Mouse (Mus musculus): ENCODE data around the gene Bcl2l13.
"Not testable (repeated sequence)": the region's sequence is repeated elsewhere in the genome, so short reads cannot be mapped to it uniquely, and the experiment has no call there.

Gene Bcl2l13

DNA sequence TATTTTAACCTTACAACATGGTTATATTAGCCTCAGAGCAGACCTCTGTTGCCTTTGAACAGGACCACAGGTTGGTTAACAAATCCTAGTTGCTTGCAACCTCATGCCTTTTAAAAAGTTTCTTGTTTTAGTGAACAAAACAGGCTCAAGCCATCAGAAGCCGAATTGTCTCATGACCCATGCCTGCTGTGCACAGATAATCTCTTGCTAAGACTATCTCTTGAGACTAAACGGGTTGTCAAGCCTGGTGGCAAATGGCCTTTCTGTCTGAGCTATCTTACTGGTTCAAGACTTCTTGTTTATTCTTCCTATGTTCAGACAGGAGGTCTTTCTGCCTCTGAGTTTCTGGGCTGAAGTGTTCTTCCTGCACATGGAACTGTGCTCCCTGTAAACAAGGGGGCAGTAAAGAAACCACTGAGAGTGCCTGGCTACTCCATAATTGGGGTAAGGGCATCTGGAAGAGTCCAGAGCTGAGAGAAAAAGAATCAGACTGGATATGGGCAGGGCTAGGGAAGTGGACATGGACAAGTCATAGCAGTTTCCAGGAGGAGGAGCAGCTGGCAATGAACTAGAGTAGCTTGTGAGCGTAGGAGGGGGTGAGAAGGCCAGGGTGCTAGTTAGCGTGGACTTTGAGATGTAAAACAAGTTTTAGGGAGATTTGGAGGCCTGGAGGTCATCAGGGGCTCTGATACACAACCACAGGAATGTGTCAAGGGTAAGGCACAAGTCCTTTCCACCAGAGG lies 5.0 kb upstream of the Bcl2l13 start:
- no peak for DNase-seq (ENCODE audit: extremely low spot score)

DNA sequence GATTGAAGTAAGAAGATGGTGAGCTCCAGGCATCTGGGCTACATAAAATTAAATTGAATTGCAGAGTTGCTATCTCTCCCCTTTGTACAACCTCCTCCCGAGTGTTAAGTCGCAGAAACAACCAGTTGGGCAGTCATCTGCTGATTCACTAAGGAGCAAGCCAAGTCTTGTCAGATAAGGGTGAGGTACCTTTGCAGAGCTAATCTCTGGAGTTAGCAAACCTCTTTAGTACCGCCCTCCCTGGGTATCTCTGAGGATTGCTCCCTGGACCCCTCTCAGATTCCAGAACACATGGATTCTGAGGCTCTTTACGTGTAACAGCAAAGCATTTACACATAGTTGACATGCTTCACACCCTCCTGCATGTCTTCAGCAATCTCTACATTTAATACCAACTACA lies 3.9 kb upstream of the Bcl2l13 start:
- no peak for DNase-seq (ENCODE audit: extremely low spot score)

DNA sequence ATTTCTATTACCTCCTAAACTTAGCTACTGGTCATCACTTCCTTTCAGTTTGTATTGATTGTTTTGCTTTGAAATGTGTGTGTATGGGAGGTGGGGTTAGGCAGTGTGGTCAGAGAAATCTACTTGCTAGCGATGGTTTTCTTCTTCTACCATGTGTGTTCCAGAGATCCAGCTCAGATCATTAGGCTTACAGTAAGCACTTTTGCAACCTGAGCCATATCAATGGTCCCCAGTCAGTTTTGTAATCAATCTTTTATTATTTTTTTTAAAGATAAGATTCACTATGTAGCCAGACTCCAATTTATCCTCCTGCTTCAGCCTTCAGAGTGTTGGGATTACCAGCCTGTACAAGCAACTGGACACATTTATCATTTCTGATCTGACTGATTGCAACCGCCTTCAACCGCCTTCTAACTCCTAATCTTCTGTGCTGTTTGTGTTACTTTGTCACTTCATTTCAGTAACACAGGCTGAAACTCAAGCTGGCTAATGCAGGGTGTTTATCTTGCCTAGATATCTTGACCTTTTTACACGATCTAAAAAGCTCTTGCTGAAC lies 1.2 kb upstream of the Bcl2l13 start:
- DNase-seq (ENCODE audit: extremely low spot score) = no peak

DNA sequence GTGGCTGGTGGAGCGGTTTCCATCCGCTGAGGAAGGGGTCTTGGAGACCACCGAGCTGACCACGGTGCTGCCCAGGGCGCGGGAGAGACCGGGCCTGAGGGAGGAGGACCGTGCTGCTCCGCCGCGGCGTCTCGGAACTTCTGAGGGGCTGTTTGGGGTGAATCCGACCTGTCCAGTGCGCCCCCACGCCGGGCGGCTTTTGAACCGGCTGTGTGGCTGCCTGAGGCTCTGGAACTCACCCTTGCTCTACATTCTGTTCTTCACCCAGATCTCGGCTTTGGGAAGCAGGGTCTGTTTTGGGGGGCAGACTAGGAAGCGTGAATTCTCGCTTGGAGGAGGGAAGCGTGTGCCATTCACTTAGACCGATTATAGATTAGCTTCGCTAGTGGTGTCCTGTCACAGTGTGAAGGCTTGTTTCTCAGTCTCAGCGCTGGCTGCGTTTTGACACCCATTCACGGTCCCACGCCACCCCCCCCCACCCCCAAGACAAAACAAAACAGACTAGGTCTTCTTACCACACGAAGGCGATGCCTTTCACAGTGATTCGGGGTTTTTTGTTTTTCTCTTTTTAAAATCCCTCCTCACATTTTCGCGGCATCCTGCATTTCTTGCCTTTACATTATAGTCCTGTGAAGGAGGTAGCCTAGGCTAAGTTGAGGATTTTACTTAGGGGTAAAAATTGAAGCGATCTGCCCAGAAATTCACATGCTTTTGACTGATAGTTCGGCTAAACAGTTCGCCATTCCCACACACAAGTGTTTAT lies 558 bp downstream of the Bcl2l13 start:
- DNase-seq (ENCODE audit: extremely low spot score) = no peak

DNA sequence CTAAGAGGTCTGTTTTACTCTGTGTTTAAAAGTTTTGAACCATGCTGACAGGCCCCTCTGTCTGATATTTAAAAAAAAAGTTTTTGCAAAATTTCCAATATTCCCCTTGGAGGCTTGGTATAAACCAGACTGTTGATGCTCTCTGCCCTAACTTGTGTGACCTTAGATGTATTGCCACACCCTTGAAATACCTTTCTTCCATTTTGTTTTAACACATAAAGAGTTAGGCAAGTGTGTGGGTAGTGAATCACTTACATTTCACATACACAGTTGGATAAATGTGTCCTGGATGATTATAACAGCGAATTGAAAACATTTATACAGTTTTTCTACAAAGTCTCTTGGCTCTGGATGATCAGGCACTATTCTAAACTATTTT lies 1.1 kb downstream of the Bcl2l13 start:
- no peak for DNase-seq (ENCODE audit: extremely low spot score)

DNA sequence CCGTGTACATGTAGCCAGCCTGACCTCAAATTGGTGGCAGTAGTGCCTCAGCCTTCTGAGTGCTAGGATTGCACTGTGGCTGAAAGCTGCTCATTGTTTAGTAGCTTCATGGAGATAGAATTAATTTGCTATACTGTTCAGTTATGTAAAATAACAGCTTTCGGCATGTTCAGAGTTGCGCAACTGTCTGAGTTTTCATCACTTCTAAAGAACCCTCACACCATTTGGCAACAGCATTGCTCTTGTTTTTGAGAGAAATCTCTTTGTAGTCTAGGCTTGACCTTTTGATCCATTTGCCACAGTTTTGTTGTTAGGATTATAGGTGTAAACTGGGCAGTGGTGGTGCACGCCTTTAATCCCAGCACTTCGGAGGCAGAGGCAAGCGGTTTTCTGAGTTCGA lies 4.2 kb downstream of the Bcl2l13 start:
- no peak for DNase-seq (ENCODE audit: extremely low spot score)

DNA sequence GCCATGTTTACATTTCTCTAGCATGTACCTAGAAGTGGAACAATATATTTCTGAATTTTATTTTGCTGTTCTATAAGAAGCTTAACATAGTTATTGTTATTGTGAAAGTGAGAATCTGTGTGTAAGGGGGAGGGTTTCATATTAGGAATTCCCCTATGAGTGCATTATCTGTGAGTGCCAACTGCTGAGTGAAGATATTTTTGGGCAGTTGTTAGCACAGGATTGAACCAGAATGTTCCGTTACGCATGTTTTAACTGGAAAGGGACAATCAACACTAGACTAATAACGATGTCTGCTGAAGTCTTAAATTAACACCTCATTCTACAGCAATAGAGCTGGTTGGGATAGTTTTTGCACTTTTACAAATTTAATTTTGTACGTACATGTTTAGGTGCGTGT lies 5.7 kb downstream of the Bcl2l13 start:
- DNase-seq (ENCODE audit: extremely low spot score) = no peak

DNA sequence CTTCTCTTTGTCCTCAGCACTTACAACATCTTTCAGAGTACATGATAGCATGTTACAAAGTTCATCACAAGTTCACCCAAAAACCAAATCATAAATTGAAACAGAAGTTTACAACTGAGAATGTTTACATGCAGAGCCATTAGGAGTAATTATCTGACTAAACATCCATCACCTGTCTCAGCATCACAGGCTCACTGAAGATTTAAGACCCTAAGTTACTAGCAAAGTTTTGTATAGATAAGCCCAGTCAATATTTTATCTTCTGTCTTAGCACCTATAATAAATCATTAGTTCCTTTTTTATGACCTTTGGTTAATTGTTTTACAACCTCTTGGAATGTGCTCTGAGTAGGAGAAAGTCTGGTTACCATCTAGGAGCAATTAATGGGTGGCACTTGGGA lies 14.7 kb downstream of the Bcl2l13 start:
- not testable (repeated sequence) for DNase-seq (ENCODE audit: extremely low spot score)

DNA sequence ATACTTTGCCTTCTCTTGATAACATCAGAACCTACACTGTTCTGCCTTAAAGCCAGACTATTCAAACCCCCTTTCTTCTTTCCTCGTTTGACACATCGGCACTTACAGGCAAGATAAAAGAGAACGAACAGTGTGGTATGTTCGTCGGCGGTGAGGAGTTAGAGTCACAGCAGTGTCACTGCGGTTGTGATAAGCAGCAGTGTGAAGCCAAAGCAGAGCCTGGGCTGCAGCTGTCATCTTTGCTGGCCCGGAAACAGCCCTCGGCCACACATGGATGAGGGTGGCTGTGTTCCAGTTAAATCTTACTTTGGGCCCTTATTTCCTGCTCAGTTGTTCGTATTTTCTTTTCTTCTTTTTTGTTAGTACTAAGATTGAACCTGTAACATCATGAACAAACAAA lies 18.4 kb downstream of the Bcl2l13 start:
- DNase-seq (ENCODE audit: extremely low spot score) = no peak

DNA sequence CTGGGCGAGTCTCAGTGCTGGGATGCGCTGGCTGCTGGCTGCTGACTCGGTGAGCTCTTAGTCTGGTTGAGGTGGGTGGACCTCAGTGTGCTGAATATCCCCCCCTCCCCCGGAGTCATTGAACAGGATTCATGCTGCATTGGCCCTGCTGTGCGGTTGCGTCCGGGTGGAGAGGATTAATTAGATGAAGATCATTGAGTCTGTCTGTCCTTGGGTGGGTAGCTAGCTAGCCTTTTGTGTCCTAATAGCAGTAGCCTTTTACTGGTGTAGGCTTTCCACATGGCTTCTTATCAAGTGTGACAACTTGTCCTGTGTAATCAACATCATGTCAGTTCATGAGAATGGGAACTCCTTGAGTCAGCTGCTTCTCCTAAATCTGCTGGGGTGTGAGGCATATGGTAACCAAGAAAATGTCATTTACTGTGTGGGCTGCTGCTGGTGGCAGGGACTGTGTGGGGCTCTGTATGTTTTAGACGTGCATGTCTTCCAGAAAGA lies 22.3 kb downstream of the Bcl2l13 start:
- no peak for DNase-seq (ENCODE audit: extremely low spot score)

DNA sequence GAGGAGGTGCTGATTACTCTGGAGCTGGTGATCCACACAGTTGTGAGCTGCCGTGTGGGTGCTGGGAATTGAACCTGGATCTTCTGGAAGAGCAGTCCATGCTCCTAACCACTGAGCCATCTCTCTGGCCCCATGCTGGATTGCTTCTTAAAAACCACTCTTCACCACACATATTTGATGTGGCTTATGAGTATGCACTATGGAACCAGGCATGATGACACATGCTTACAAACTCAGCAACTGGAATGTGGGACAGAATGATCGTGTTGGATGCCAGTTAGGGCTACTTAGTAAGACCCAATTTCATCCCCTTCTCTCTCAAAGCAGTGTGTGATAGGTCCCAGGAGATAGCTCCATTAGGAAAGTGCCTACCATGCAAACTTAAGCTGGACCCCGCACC lies 24.1 kb downstream of the Bcl2l13 start:
- no peak for DNase-seq (ENCODE audit: extremely low spot score)

DNA sequence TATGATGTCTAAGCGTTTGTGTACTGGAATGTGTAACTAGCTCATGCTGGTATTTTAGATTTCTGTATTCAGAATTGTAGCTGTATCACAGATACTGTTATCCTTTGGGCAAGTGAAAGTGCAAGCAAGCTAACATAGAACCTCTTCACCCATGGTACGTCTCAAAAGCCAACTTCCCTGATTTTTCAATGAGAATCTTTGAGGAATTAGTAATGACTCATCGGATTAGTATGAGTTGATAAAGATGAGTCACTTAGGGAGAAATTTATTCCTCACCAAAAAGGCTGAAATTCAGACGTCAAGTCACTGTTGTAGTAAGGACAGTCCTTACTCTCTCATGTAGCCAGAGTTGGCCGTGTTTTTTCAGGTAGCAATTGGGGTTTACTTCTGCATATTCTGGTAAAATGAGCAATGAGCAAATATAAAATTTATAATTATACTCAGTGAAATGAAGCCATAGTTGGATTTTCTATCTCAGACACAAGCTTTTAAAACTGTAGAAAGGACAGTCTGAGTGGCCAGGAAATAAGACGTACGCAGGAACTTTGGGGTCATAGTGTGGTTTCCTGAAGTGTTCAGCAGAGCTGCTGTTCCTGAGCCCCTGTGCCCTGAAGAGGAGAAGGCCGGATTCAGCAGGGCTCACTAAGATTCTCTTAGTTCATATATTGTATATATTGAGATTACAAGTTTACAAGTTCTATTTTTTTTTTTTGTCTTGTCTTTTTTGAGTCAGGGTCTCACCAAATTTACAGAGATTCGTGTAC lies 30.2 kb downstream of the Bcl2l13 start:
- DNase-seq (ENCODE audit: extremely low spot score) = no peak

DNA sequence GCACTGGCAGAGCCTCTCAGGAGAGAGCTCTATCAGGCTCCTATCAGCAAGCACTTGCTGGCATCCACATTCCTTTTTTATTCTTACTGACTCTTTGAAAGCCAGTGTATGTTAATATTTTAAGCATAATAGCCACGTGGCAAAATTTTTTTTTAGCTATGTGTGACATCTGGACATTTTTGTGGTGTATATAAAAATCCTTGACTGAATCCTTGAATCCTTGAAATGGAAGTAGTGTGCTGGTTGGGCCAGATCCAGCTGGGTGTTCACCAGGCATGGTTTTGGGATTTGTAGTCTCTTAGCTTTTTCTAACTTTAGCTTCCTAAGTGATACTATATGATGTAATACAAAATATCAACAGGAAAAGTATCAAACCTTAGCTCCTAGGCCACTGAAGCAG lies 32.8 kb downstream of the Bcl2l13 start:
- DNase-seq (ENCODE audit: extremely low spot score) = no peak

DNA sequence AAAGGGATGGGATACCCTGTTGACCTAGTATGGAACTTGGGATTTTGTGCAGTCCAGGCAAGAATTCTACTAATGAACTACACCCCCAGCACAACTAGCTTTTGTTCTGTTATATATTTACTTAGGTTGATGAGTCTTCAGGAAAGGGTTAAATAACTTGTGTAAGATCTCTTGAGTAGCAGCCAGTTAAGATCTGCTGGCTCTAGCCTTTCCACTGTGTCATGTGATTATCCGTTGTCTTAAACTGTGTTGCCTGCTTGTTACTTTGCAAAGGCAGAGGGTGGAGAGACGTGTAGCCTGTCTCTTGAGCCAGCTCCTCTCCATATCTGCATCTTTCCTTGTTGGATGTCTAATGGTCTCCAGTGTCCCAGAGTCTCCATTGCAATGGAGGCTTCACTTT lies 35.3 kb downstream of the Bcl2l13 start:
- DNase-seq (ENCODE audit: extremely low spot score) = no peak

DNA sequence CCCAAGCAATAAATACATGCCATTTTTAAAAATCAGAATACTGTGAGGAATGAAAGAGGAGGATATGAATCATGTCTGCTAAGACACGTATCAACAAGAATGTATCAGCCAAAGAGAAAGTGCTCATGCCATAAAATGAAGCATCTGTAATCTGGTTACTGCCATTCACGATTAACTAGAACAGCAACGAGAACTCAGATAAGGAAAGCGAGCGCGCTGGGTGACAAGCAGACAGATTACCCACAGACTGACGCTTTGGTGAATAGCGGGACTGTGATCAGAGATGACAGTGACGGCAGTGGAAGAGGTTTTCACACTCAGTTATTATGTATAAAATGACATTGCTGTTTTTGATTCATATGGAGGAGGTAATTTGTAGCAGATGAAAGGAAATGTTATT lies 37.9 kb downstream of the Bcl2l13 start:
- no peak for DNase-seq (ENCODE audit: extremely low spot score)

DNA sequence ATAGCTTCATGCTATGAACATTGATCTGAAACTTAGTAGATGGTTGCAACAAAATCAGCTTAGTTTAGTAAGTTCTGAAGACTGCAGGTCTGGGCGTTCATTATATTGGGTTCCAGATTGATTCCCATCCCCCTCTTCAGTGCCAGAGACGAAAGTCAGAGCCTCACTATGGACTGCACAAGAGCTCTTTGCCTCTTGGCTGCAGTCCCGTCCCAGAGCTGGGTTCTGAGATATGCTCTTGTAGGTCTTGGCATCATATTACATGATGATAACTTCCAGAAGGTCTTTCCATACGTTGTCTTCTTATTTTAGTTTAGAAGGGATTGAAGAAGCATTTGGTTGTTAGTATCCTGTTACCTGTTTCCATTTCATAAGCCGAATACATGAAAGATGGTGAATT lies 43.0 kb downstream of the Bcl2l13 start:
- DNase-seq (ENCODE audit: extremely low spot score) = no peak

DNA sequence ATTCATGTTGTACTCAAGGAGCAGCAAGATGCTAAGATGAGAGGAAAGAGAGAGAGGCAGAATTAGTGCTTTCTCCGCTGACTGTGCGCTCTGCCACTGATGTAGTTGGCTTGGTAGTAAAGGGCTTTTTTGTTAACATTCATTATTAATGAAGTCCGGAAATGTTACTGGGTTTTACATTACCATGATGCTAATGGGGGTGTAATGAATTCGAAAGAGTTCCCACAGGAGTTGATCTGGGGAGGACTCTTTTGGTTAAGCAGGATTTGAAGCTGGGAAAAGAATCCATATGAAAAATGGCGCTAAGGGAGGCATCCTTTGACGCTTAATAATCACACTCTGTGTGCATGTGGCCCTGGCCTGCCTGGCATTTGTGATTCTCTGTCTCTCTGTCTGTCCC lies 48.4 kb downstream of the Bcl2l13 start:
- DNase-seq (ENCODE audit: extremely low spot score) = no peak

DNA sequence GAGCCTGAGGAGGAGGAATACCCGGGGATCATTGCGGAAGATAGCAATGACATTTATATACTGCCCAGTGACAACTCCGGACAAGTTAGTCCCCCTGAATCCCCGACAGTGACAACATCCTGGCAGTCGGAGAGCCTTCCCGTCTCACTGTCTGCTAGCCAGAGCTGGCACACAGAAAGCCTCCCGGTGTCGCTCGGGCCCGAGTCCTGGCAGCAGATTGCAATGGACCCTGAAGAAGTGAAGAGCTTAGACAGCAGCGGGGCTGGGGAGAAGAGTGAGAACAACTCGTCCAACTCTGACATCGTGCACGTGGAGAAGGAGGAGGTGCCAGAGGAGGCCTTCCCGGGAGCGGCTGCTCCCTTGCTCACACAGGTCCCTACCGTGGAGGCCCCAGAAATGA lies 50.7 kb downstream of the Bcl2l13 start:
- no peak for DNase-seq (ENCODE audit: extremely low spot score)

DNA sequence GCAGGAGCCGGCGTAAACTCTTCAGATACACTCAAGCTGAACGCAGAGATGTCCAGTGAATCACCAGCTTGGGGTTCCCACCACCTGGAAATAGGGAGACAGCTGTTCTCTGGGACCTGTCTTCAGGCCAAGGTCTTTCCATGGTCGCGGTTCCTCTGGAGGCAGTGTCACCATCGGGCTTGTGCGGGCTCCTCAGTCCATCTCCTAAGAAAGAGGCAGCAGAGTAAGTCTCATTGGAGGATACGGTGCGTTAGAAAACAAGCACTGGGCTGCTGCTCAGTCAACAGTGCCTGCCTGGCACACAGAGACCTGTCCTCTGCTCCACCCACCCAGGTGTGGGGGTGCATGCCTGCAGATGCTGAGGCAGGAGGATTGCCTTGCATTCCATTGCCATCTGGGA lies 58.1 kb downstream of the Bcl2l13 start:
- DNase-seq (ENCODE audit: extremely low spot score) = no peak

DNA sequence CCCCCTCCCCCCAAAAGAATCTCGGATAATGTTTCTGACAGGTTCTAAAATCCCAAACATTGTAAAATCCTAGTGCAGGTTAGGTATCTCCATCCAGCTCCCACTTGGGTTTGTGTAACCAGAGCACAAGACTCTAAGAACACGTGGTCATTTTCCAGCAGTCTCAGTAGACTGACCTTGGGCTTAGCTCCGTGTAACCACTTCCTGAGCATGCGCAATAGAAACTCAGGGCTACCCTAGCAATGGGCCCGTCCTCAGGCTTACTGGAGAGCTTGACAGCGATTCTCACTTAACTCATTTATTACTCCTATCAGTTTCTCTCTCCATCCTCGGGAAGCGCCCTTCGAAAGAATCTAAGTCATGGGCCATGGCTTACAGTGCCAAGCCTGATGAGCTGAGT lies 58.5 kb downstream of the Bcl2l13 start:
- DNase-seq (ENCODE audit: extremely low spot score) = no peak

DNA sequence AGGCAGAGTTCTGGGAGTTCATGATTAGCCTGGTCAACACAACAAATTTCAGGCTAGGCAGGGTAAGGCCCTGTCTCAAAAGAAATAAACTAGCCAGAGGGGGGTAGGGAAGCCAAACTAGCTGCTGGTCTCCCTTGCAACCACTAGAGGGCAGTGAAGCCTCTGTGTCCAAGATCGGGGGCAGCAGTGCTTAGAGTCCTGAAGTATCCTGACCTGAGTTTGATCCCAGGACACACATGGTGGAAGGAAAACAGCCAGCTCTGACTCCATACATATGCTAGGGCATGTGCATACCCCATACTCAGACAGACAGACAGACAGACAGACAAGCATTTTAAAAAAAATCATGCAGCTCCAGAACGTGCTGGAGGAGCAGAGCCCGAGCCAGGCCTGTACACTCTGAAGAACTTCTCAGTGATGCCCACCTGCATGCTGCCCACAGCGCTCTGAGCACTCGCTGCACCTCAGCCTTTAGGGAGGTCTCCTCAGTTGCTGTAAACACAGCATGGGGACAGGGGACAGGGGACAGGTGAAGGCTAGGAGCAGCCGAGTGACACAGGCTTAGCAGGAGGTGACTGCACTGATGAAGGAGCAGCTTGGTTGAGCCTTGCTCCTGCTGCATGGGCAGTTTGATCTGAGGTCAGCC lies 62.3 kb downstream of the Bcl2l13 start:
- peak; percentile 52 for DNase-seq (ENCODE audit: extremely low spot score)
